ENCODE assay signal across 8 mouse cellular contexts in the genomic region with DNA sequence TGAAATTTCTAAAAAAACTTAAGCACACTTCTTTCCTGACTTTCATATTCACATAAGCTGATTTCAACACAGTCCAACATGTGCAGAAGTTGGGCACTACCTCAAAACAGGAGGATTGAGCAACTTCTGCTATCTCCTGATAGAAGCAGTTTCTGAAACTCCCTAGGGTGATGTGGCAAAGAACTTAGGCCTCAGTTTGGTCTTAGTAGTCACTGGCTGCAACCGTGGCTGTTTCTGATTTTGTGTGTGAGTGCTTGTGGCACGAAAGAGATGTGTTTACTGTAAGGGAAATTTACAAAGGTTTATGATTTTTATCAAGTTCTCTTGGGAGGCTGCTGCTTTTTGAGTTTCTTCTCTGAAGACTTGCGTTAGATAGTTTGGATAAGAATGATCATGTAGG. TPM values are rescaled to one million over a fixed set of nuclear protein-coding genes. Genes with fewer than 3 reads are reported as not detected.
DNase-seq lines count a peak whose midpoint lies in the region; ATAC-seq and TF ChIP-seq lines count a peak whose summit lies in the region.

No protein-coding gene starts in this region.

- no peaks in the 10 kb centered on the region for H3K27me3 ChIP-seq in forebrain, embryonic 16.5 days (replicated peaks; ENCODE audit: control insufficient read depth, insufficient read depth, low read length)
- H3K27me3 ChIP-seq in intestine, embryonic 14.5 days (replicated peaks; ENCODE audit: control insufficient read depth, insufficient read depth, low read length), result no peaks in the 10 kb centered on the region
- no peaks in the 10 kb centered on the region for H3K27me3 ChIP-seq in lung, postnatal 0 days (replicated peaks; ENCODE audit: insufficient read depth, low read length)

- peaks cover 19% of the 10 kb centered on the region for H3K4me1 ChIP-seq in forebrain, embryonic 16.5 days (replicated peaks; ENCODE audit: control insufficient read depth, insufficient read depth, low read length)
- H3K4me1 ChIP-seq in intestine, embryonic 14.5 days (replicated peaks; ENCODE audit: control insufficient read depth, insufficient read depth, low read length), result peaks cover 17% of the 10 kb centered on the region
- peaks cover 6% of the 10 kb centered on the region; the same call in 1 of the 2 replicates for H3K4me1 ChIP-seq in lung, postnatal 0 days (ENCODE audit: insufficient read depth, low read depth, low read length)

- peak overlapping the region; percentile 75 for H3K27ac ChIP-seq in forebrain, embryonic 16.5 days (ENCODE audit: low read length)
- H3K27ac ChIP-seq in intestine, embryonic 14.5 days (ENCODE audit: low read depth), result peak overlapping the region; percentile 94
- H3K27ac ChIP-seq in lung, postnatal 0 days (ENCODE audit: low read length), result peak overlapping the region; percentile 97

- DNase-seq in gastrocnemius, adult 18-20 months (ENCODE audit: low spot score), result peak; percentile 38
- no peak for DNase-seq in gastrocnemius, postnatal 36 days
- DNase-seq in adrenal gland, adult 8-10 months, result peak; percentile 17
- peak; percentile 60 for DNase-seq in intestine, embryonic 14.5 days (ENCODE audit: low spot score)
- DNase-seq in lung, postnatal 0 days (ENCODE audit: low spot score), result peak; percentile 90
- DNase-seq in retina, embryonic 14.5 days (ENCODE audit: low spot score), result peak; percentile 5
- no peak for DNase-seq in layer of hippocampus, adult 11-12 months (ENCODE audit: low spot score)

- ATAC-seq in forebrain, embryonic 16.5 days, result no peak
- ATAC-seq in intestine, embryonic 14.5 days (replicated peaks; ENCODE audit: low FRiP score, low TSS enrichment, low read depth), result no peak
- ATAC-seq in lung, postnatal 0 days, result no peak

- no peaks in the 10 kb centered on the region for H3K36me3 ChIP-seq in forebrain, embryonic 16.5 days (ENCODE audit: control insufficient read depth, insufficient read depth)
- no peaks in the 10 kb centered on the region for H3K36me3 ChIP-seq in intestine, embryonic 14.5 days (ENCODE audit: control insufficient read depth, insufficient read depth, low read length)
- H3K36me3 ChIP-seq in lung, postnatal 0 days (ENCODE audit: insufficient read depth, low read length), result no peaks in the 10 kb centered on the region

- H3K9me3 ChIP-seq in forebrain, embryonic 16.5 days (ENCODE audit: control insufficient read depth, low read length), result no peaks in the 10 kb centered on the region
- no peaks in the 10 kb centered on the region for H3K9me3 ChIP-seq in intestine, embryonic 14.5 days (ENCODE audit: control insufficient read depth, low read length)
- H3K9me3 ChIP-seq in lung, postnatal 0 days (ENCODE audit: low read length), result no peaks in the 10 kb centered on the region

- intact Hi-C loops in gastrocnemius, postnatal 36 days (cut with DNase I), result loop anchor here (2.0 kb wide), 1 partner anchor 119 kb away; no protein-coding TSS in a partner anchor

- H3K9ac ChIP-seq in forebrain, embryonic 16.5 days (replicated peaks; ENCODE audit: low read depth, low read length), result peak overlapping the region; percentile 83
- H3K9ac ChIP-seq in intestine, embryonic 14.5 days (ENCODE audit: low read length), result peak overlapping the region; percentile 92
- peak overlapping the region; percentile 85 for H3K9ac ChIP-seq in lung, postnatal 0 days (replicated peaks; ENCODE audit: low read depth)

- H3K4me2 ChIP-seq in forebrain, embryonic 16.5 days (ENCODE audit: low read length), result peak overlapping the region; percentile 71
- peak overlapping the region; percentile 78 for H3K4me2 ChIP-seq in intestine, embryonic 14.5 days (ENCODE audit: low read length)
- H3K4me2 ChIP-seq in lung, postnatal 0 days (replicated peaks; ENCODE audit: low read depth, low read length), result peak overlapping the region; percentile 84

- no peak for TF ChIP-seq CTCF in lung, postnatal 0 days (IDR thresholded peaks at IDR 0.05)

- 5% methylated on average over 3 of the region's 3 CpGs for WGBS in forebrain, embryonic 16.5 days
- 5% methylated on average over 3 of the region's 3 CpGs for WGBS in intestine, embryonic 14.5 days
- WGBS in lung, postnatal 0 days, result 1% methylated on average over 3 of the region's 3 CpGs

- peak overlapping the region; percentile 61 for H3K4me3 ChIP-seq in forebrain, embryonic 16.5 days (replicated peaks; ENCODE audit: low read length)
- peak overlapping the region; percentile 86 for H3K4me3 ChIP-seq in intestine, embryonic 14.5 days (ENCODE audit: low read depth, low read length)
- peak overlapping the region; percentile 86 for H3K4me3 ChIP-seq in lung, postnatal 0 days (ENCODE audit: low read depth, low read length)

- TF ChIP-seq EP300 in lung, postnatal 0 days (IDR thresholded peaks at IDR 0.05), result no peak

RNA-seq across cellular contexts. Expression of gene Mia2, which starts 34.6 kb away (rescaled TPM):
- 100 to 1,000 TPM; 104 to 118 TPM for total RNA-seq in gastrocnemius, adult 18-20 months (2021)
- 100 to 1,000 TPM in 1 of 2 experiments, 10 to 100 TPM in 1; 83.9 to 111 TPM for total RNA-seq in gastrocnemius, postnatal 36 days (2021)
- total RNA-seq in adrenal gland, adult 8-10 months (2022), result 100 to 1,000 TPM; 105 to 141 (median 129) TPM
- polyA plus RNA-seq in forebrain, embryonic 16.5 days (2015; fragmentation: Nextera tagmentation; extraction: Ambion mirVana), result 33.0 and 41.5 TPM in 2 replicates
- polyA plus RNA-seq in intestine, embryonic 14.5 days (2014; fragmentation: Nextera tagmentation; extraction: Ambion mirVana), result 70.9 and 75.2 TPM in 2 replicates
- polyA plus RNA-seq in lung, postnatal 0 days (2015; fragmentation: Nextera tagmentation; extraction: Ambion mirVana), result 78.9 and 79.3 TPM in 2 replicates

Comparison
In these comparisons a context has a peak if more than half of its experiments do, and no peak if none do; other contexts are left out.
1. DNase-seq: peak in gastrocnemius, adult 18-20 months (single experiment), adrenal gland, adult 8-10 months (single experiment), intestine, embryonic 14.5 days (single experiment), lung, postnatal 0 days (single experiment) and retina, embryonic 14.5 days (single experiment); none in gastrocnemius, postnatal 36 days (0 of 2) and layer of hippocampus, adult 11-12 months (single experiment).
2. Peak in every context shown above with its lines, with median percentiles within 50 percentile points of each other: H3K27ac ChIP-seq, H3K4me2 ChIP-seq, H3K4me3 ChIP-seq and H3K9ac ChIP-seq.